Mouse (Mus musculus) forebrain, embryonic 16.5 days (tissue): ENCODE results near the gene Fam222a. TPM values are rescaled to one million over a fixed set of nuclear protein-coding genes. Genes with fewer than 3 reads are reported as not detected.

Source experiments
- ATAC-seq: fragments of 200-750 bp; cut with Nextera tagmentation; 2 replicates; pipeline ENCODE4 v1.8.0; 2017; ENCODE audit warnings: mild to moderate bottlenecking, moderate library complexity
- H3K27ac ChIP-seq: fragments of 300-500 bp; sonication (generic); 2 replicates; pipeline ENCODE4 v1.5.1; 2014; ENCODE audit warnings: low read length, control low read depth
- H3K27me3 ChIP-seq: fragments of 300-500 bp; sonication (generic); replicated peaks from 2 replicates; pipeline ENCODE4 v1.6.1; 2014; ENCODE audit warnings: low read length; ENCODE audit not compliant: control insufficient read depth, insufficient read depth
- H3K36me3 ChIP-seq: fragments of 300-500 bp; sonication (generic); 2 replicates; pipeline ENCODE4 v1.6.1; 2014; ENCODE audit not compliant: control insufficient read depth, insufficient read depth
- H3K4me1 ChIP-seq: fragments of 300-500 bp; sonication (generic); replicated peaks from 2 replicates; pipeline ENCODE4 v1.6.1; 2014; ENCODE audit warnings: low read length; ENCODE audit not compliant: control insufficient read depth, insufficient read depth
- H3K4me2 ChIP-seq: fragments of 300-500 bp; sonication (generic); 2 replicates; pipeline ENCODE4 v1.6.1; 2014; ENCODE audit warnings: mild to moderate bottlenecking, low read length, control low read depth
- H3K4me3 ChIP-seq: fragments of 300-500 bp; sonication (generic); replicated peaks from 2 replicates; pipeline ENCODE4 v1.5.1; 2014; ENCODE audit warnings: mild to moderate bottlenecking, low read length, control low read depth
- H3K9ac ChIP-seq: fragments of 300-500 bp; sonication (generic); replicated peaks from 2 replicates; pipeline ENCODE4 v1.6.1; 2014; ENCODE audit warnings: low read depth, low read length, control low read depth
- H3K9me3 ChIP-seq: fragments of 300-500 bp; sonication (generic); 2 replicates; pipeline ENCODE4 v1.6.1; 2016; ENCODE audit warnings: low read length; ENCODE audit not compliant: control insufficient read depth
- WGBS: fragments of 180-500 bp; shearing (Covaris S2); extraction: QIAGEN DNeasy Blood & Tissue Kit; methylation state at CpG from one replicate; pipeline ENCODE4 v1.1.7; 2014; 5-methylcytosine and 5-hydroxymethylcytosine counted together
- polyA plus RNA-seq: library from polyadenylated mRNA; unstranded; fragments of >200 nt; fragmentation: Nextera tagmentation; extraction: Ambion mirVana; gene quantifications from 2 replicates; pipeline ENCODE4 v1.2.1, GENCODE M21; 2015

The Fam222a gene
- polyA plus RNA-seq, 1 experiment from 2014 or later: 4.3 TPM

- H3K4me3 ChIP-seq: no peak overlapping the region
- 24% methylated on average over 3 of the region's 3 CpGs for WGBS
- H3K36me3 ChIP-seq: no peaks in the 10 kb centered on the region
- H3K9ac ChIP-seq: no peak overlapping the region
- no peaks in the 10 kb centered on the region for H3K4me1 ChIP-seq
- ATAC-seq: no peak
- H3K27ac ChIP-seq: no peak overlapping the region
- no peaks in the 10 kb centered on the region for H3K9me3 ChIP-seq
- H3K4me2 ChIP-seq: no peak overlapping the region
- H3K27me3 ChIP-seq: peaks cover 6% of the 10 kb centered on the region; the same call in 1 of the 2 replicates
Measured at GRCm38 (mm10) chr5:114625590-114625989, 57.8 kb downstream of the Fam222a start.

- H3K27ac ChIP-seq: no peak overlapping the region
- H3K4me3 ChIP-seq: no peak overlapping the region
- no peak for ATAC-seq
- H3K36me3 ChIP-seq: no peaks in the 10 kb centered on the region
- H3K9ac ChIP-seq: no peak overlapping the region
- no peaks in the 10 kb centered on the region for H3K4me1 ChIP-seq
- no peaks in the 10 kb centered on the region for H3K9me3 ChIP-seq
- WGBS: 53% methylated on average over 2 of the region's 2 CpGs
- no peak overlapping the region for H3K4me2 ChIP-seq
- H3K27me3 ChIP-seq: no peaks in the 10 kb centered on the region
Measured at GRCm38 (mm10) chr5:114631336-114631735, 63.5 kb downstream of the Fam222a start.

GRCm38 (mm10) chr5:114636091-114636490 lies 68.3 kb downstream of the Fam222a start:
- Histone ChIP-seq H3K4me2 (no peak overlapping the region), H3K27me3 (peaks cover 2% of the 10 kb centered on the region; the same call in 1 of the 2 replicates), H3K9me3 (no peaks in the 10 kb centered on the region), H3K36me3 (no peaks in the 10 kb centered on the region), H3K27ac (no peak overlapping the region), H3K4me1 (peaks cover 2% of the 10 kb centered on the region), H3K4me3 (no peak overlapping the region), H3K9ac (no peak overlapping the region)
- WGBS: 84% methylated on average over 25 of the region's 25 CpGs
- ATAC-seq: no peak

GRCm38 (mm10) chr5:114638769-114639644 lies 71.2 kb downstream of the Fam222a start:
- Histone ChIP-seq H3K9me3 (no peaks in the 10 kb centered on the region), H3K4me2 (peak overlapping the region; percentile 39; the same call in 1 of the 2 replicates), H3K4me3 (no peak overlapping the region), H3K27me3 (peaks cover 2% of the 10 kb centered on the region; the same call in 1 of the 2 replicates), H3K36me3 (no peaks in the 10 kb centered on the region), H3K27ac (no peak overlapping the region), H3K4me1 (peaks cover 2% of the 10 kb centered on the region), H3K9ac (no peak overlapping the region)
- 15% methylated on average over 22 of the region's 22 CpGs for WGBS
- peak; percentile 78 for ATAC-seq

- Histone ChIP-seq H3K27me3 (peaks cover 2% of the 10 kb centered on the region; the same call in 1 of the 2 replicates), H3K9ac (no peak overlapping the region), H3K9me3 (no peaks in the 10 kb centered on the region), H3K4me1 (peaks cover 2% of the 10 kb centered on the region), H3K4me2 (0 out of 2 replicates have a peak overlapping the region, but pooled peaks have one; percentile 24), H3K4me3 (no peak overlapping the region), H3K36me3 (no peaks in the 10 kb centered on the region), H3K27ac (no peak overlapping the region)
- ATAC-seq: no peak; the same call in 1 of the 2 replicates
- WGBS: 25% methylated on average over 7 of the region's 7 CpGs
Measured at GRCm38 (mm10) chr5:114639645-114639957, 71.8 kb downstream of the Fam222a start.

- ATAC-seq: no peak
- peaks cover 2% of the 10 kb centered on the region for H3K4me1 ChIP-seq
- H3K4me3 ChIP-seq: no peak overlapping the region
- H3K9me3 ChIP-seq: no peaks in the 10 kb centered on the region
- 69% methylated on average over 10 of the region's 10 CpGs for WGBS
- no peak overlapping the region for H3K27ac ChIP-seq
- H3K4me2 ChIP-seq: no peak overlapping the region
- H3K36me3 ChIP-seq: no peaks in the 10 kb centered on the region
- H3K9ac ChIP-seq: no peak overlapping the region
- peaks cover 2% of the 10 kb centered on the region; the same call in 1 of the 2 replicates for H3K27me3 ChIP-seq
Measured at GRCm38 (mm10) chr5:114640809-114641208, 73.0 kb downstream of the Fam222a start.

GRCm38 (mm10) chr5:114644918-114645317 lies 77.1 kb downstream of the Fam222a start:
- Histone ChIP-seq H3K4me1 (peaks cover 10% of the 10 kb centered on the region), H3K9ac (no peak overlapping the region), H3K27me3 (no peaks in the 10 kb centered on the region), H3K9me3 (no peaks in the 10 kb centered on the region), H3K36me3 (no peaks in the 10 kb centered on the region), H3K4me3 (no peak overlapping the region), H3K27ac (no peak overlapping the region), H3K4me2 (no peak overlapping the region)
- 57% methylated on average over 6 of the region's 6 CpGs for WGBS
- ATAC-seq: no peak

GRCm38 (mm10) chr5:114645916-114646315 lies 78.1 kb downstream of the Fam222a start:
- H3K9me3 ChIP-seq: no peaks in the 10 kb centered on the region
- WGBS: 84% methylated on average over 5 of the region's 5 CpGs

GRCm38 (mm10) chr5:114647211-114647974 lies 79.6 kb downstream of the Fam222a start:
- ATAC-seq: peak; percentile 64
- WGBS: 1% methylated on average over 27 of the region's 27 CpGs
- no peak overlapping the region for H3K27ac ChIP-seq

More at GRCm38 (mm10) chr5:114645916-114646315, 78.1 kb downstream of the Fam222a start:
- H3K4me3 ChIP-seq: no peak overlapping the region
- no peak for ATAC-seq
- peaks cover 10% of the 10 kb centered on the region for H3K4me1 ChIP-seq
- H3K9ac ChIP-seq: no peak overlapping the region
- H3K27me3 ChIP-seq: no peaks in the 10 kb centered on the region; the same call in 1 of the 2 replicates
- H3K4me2 ChIP-seq: no peak overlapping the region
- H3K36me3 ChIP-seq: no peaks in the 10 kb centered on the region
- H3K27ac ChIP-seq: no peak overlapping the region

More at GRCm38 (mm10) chr5:114647211-114647974, 79.6 kb downstream of the Fam222a start:
- Histone ChIP-seq H3K9ac (peak overlapping the region; percentile 49), H3K4me1 (peaks cover 10% of the 10 kb centered on the region), H3K4me2 (peak overlapping the region; percentile 68), H3K27me3 (no peaks in the 10 kb centered on the region; the same call in 1 of the 2 replicates), H3K36me3 (no peaks in the 10 kb centered on the region), H3K9me3 (no peaks in the 10 kb centered on the region), H3K4me3 (peak overlapping the region; percentile 34)
